Mouse (Mus musculus) hindbrain, embryonic 11.5 days (tissue): ENCODE data around the gene Slc26a10. TPM values are rescaled to one million over a fixed set of nuclear protein-coding genes. Genes with fewer than 3 reads are reported as not detected.

Experiments used
- ATAC-seq: fragments of 200-750 bp; cut with Nextera tagmentation; 2 replicates; pipeline ENCODE4 v1.8.0; 2017; ENCODE audit warnings: mild to moderate bottlenecking, moderate TSS enrichment, moderate library complexity; ENCODE audit not compliant: low FRiP score
- DNase-seq: peaks from one replicate; pipeline ENCODE4 v3.0.0-alpha.2; 2015; ENCODE audit warnings: low spot score
- H3K27ac ChIP-seq: fragments of 300-500 bp; sonication (generic); 2 replicates; pipeline ENCODE4 v1.5.1; 2014; ENCODE audit warnings: mild to moderate bottlenecking, low read depth, low read length
- H3K27me3 ChIP-seq: fragments of 300-500 bp; sonication (generic); 2 replicates; pipeline ENCODE4 v1.6.1; 2014; ENCODE audit warnings: mild to moderate bottlenecking, low read length, moderate library complexity, mixed read lengths; ENCODE audit not compliant: control insufficient read depth, insufficient read depth
- H3K36me3 ChIP-seq: fragments of 300-500 bp; sonication (generic); 2 replicates; pipeline ENCODE4 v1.6.1; 2014; ENCODE audit warnings: mild to moderate bottlenecking, low read length, moderate library complexity, mixed read lengths; ENCODE audit not compliant: control insufficient read depth, insufficient read depth
- H3K4me1 ChIP-seq: fragments of 300-500 bp; sonication (generic); replicated peaks from 2 replicates; pipeline ENCODE4 v1.6.1; 2014; ENCODE audit warnings: low read length, mixed read lengths; ENCODE audit not compliant: control insufficient read depth, insufficient read depth
- H3K4me2 ChIP-seq: fragments of 300-500 bp; sonication (generic); replicated peaks from 2 replicates; pipeline ENCODE4 v1.6.1; 2014; ENCODE audit warnings: mild to moderate bottlenecking, low read depth, low read length
- H3K4me3 ChIP-seq: fragments of 300-500 bp; sonication (generic); 2 replicates; pipeline ENCODE4 v1.5.1; 2014; ENCODE audit warnings: low read depth, low read length
- H3K9ac ChIP-seq: fragments of 300-500 bp; sonication (generic); 2 replicates; pipeline ENCODE4 v1.6.1; 2014; ENCODE audit warnings: low read depth, low read length
- H3K9me3 ChIP-seq: fragments of 300-500 bp; sonication (generic); 2 replicates; pipeline ENCODE4 v1.6.1; 2016; ENCODE audit warnings: low read length; ENCODE audit not compliant: control insufficient read depth
- WGBS: fragments of 180-500 bp; shearing (Covaris S2); extraction: QIAGEN DNeasy Blood & Tissue Kit; methylation state at CpG from one replicate; pipeline ENCODE4 v1.1.7; 2014; 5-methylcytosine and 5-hydroxymethylcytosine counted together
- polyA plus RNA-seq: library from polyadenylated mRNA; unstranded; fragments of >200 nt; fragmentation: Nextera tagmentation; extraction: Ambion mirVana; gene quantifications from 2 replicates; pipeline ENCODE4 v1.2.1, GENCODE M21; 2014

Gene Slc26a10
- polyA plus RNA-seq, 1 experiment from 2014 or later = 0.73 TPM

GRCm38 (mm10) chr10:127173148-127174065 is 7.0 kb downstream of the Slc26a10 start:
- ATAC-seq = no peak
- H3K4me3 ChIP-seq = no peak overlapping the region
- H3K4me2 ChIP-seq = no peak overlapping the region
- DNase-seq = no peak
- H3K9me3 ChIP-seq = no peaks in the 10 kb centered on the region
- H3K4me1 ChIP-seq = peaks cover 13% of the 10 kb centered on the region; the same call in 1 of the 2 replicates
- WGBS = 85% methylated on average over 16 of the region's 16 CpGs
- no peak overlapping the region for H3K27ac ChIP-seq
- H3K27me3 ChIP-seq = peaks cover 49% of the 10 kb centered on the region
- H3K9ac ChIP-seq = no peak overlapping the region
- no peaks in the 10 kb centered on the region for H3K36me3 ChIP-seq

DNA sequence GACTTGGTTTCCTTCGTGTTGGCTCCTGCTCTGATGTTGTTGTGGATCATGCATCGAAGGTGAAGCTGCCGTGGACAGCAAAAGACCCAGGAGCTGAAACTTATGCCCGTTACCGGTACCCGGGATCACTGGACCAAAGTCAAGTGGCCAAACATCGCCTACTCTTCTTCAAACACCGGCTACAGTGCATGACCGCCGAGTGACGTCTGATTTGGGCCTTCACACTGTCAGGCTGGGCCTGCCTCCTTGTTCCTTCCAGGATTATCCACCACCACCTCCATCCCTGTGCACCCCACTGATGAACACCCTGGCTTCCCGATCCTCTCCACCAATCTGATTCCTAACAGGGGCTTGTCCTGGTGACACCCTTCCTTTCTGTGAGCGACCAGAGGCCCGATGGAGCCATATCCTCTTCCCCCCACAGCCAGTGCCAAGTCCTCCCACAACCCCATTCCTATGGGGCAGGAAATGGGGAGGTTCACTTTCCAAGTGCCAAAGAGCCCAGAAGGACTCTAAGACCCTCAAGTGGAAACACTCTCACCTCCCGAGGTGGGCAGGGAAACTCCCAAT is 8.7 kb downstream of the Slc26a10 start:
- peaks cover 54% of the 10 kb centered on the region for H3K27me3 ChIP-seq
- 90% methylated on average over 15 of the region's 15 CpGs for WGBS
- no peak for DNase-seq
- no peak for ATAC-seq
- H3K9ac ChIP-seq = no peak overlapping the region
- peaks cover 6% of the 10 kb centered on the region; the same call in 1 of the 2 replicates for H3K4me1 ChIP-seq
- H3K4me3 ChIP-seq = no peak overlapping the region
- no peaks in the 10 kb centered on the region for H3K9me3 ChIP-seq
- no peak overlapping the region for H3K27ac ChIP-seq
- H3K36me3 ChIP-seq = no peaks in the 10 kb centered on the region
- no peak overlapping the region for H3K4me2 ChIP-seq

DNA sequence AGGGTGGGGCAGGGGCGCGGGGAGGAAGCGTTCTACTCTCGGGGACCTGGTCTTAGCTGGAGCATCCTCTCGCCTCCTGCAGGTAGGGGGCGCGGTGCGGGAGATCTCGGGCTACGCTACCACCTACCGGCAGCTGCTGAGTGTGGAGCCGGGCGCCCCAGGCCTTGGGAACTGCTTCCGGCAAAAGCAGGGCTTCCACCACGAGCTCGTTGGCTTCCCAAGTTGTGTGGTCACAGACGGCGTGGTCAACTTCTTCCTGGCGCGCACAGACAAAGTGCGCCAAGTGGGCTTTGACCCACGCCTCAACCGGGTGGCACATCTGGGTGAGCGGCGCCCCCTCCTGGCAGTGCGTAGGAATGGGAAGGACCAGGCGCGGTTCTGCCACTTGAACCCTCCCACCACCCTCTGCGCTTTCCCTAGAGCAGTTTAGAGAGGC is 9.6 kb downstream of the Slc26a10 start:
- DNase-seq (peak; percentile 84), ATAC-seq (peak; percentile 53)
- H3K4me3 ChIP-seq = peak overlapping the region; percentile 22
- no peak overlapping the region for H3K9ac ChIP-seq
- H3K4me1 ChIP-seq = peaks cover 6% of the 10 kb centered on the region; the same call in 1 of the 2 replicates
- H3K27ac ChIP-seq = no peak overlapping the region
- H3K36me3 ChIP-seq = no peaks in the 10 kb centered on the region
- H3K27me3 ChIP-seq = peaks cover 55% of the 10 kb centered on the region
- H3K4me2 ChIP-seq = peak overlapping the region; percentile 32
- H3K9me3 ChIP-seq = no peaks in the 10 kb centered on the region
- WGBS = under 1% methylated on average over 29 of the region's 29 CpGs

DNA sequence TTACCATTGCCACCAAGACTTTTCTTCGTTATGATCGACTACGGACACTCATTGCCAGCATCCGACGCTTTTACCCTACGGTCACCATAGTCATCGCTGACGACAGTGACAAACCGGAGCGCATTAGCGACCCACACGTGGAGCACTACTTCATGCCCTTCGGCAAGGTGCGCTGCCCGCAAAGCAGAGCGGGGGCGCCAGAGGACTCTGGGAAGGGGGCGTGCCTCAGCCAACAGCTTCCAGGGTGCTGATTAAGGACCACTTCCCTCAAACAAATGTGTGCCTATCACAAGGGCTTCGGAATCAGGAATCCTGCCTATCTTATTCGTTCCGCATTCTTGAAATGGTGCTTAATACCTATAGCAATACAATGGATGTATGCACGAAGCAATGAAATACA is 10.4 kb downstream of the Slc26a10 start:
- Histone ChIP-seq H3K4me3 (peak overlapping the region; percentile 22; the same call in 1 of the 2 replicates), H3K9me3 (no peaks in the 10 kb centered on the region), H3K4me1 (peaks cover 6% of the 10 kb centered on the region), H3K36me3 (no peaks in the 10 kb centered on the region), H3K27ac (no peak overlapping the region), H3K9ac (no peak overlapping the region), H3K4me2 (peak overlapping the region; percentile 32), H3K27me3 (peaks cover 62% of the 10 kb centered on the region)
- 2% methylated on average over 22 of the region's 22 CpGs for WGBS
- DNase-seq (peak; percentile 62), ATAC-seq (no peak)

GRCm38 (mm10) chr10:127167614-127168192 is 12.7 kb downstream of the Slc26a10 start:
- ATAC-seq = no peak
- WGBS = 43% methylated on average over 10 of the region's 10 CpGs
- DNase-seq = no peak
- peaks cover 6% of the 10 kb centered on the region for H3K4me1 ChIP-seq
- H3K36me3 ChIP-seq = no peaks in the 10 kb centered on the region
- H3K4me3 ChIP-seq = no peak overlapping the region
- H3K27me3 ChIP-seq = peaks cover 62% of the 10 kb centered on the region
- no peak overlapping the region for H3K4me2 ChIP-seq
- no peaks in the 10 kb centered on the region for H3K9me3 ChIP-seq
- no peak overlapping the region for H3K9ac ChIP-seq
- no peak overlapping the region for H3K27ac ChIP-seq

DNA sequence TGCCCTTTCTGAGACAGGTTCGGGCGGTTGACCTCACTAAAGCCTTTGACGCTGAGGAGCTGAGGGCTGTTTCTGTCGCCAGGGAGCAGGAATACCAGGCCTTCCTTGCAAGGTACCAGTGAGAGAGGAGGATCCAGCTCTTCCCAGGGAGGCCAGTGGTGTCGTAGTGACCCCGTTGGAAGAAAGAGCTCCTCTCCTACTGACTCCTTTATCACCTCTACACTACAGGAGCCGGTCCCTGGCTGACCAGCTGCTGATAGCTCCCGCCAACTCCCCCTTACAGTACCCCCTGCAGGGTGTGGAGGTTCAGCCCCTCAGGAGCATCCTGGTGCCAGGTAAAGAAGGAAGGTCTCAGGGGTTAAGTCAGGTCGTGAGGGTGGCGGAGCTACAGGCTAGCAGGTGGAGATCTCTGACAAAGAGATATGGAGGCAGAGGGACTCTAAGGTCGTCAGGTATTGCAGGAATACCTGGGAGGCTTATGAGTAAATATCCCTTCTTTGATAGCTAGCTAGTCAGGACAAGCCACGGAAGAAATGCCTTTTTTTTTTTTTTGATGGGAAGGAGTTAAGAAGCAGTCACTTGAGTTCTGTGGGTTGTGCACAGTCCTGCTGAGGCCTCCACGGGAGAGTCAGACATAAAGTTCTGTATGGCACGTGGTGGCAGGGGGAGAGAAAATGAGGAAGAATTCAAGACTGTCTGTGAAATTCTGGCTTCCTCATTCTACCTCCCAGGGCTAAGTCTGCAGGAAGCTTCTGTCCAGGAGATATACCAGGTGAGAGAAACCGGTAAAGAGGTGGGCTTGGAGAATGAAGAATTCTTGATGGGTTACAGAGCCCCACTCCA is 13.5 kb downstream of the Slc26a10 start:
- ATAC-seq = no peak
- 21% methylated on average over 15 of the region's 15 CpGs for WGBS
- H3K4me3 ChIP-seq = peak overlapping the region; percentile 59
- peaks cover 61% of the 10 kb centered on the region for H3K27me3 ChIP-seq
- no peak overlapping the region for H3K27ac ChIP-seq
- peaks cover 6% of the 10 kb centered on the region for H3K4me1 ChIP-seq
- peak overlapping the region; percentile 99 for H3K4me2 ChIP-seq
- peak overlapping the region; percentile 80 for H3K9ac ChIP-seq
- H3K9me3 ChIP-seq = no peaks in the 10 kb centered on the region
- H3K36me3 ChIP-seq = no peaks in the 10 kb centered on the region
- no peak for DNase-seq

DNA sequence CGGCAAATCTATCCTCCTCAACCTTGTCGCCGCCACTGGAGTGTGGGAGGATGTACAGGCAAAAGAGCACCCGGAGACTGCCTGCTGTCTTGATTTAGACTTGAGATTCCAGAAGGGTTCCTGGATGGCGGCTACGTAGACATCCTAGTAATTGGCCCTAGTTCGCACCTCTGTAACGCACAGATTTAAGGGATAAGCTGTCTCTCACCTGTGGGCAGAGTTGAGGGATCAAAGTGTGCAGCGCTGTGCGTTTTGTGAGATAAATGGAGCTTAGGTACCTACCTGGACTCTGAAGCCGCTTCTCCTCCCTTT is 14.1 kb downstream of the Slc26a10 start:
- DNase-seq (no peak), ATAC-seq (no peak)
- Histone ChIP-seq H3K27ac (peak overlapping the region; percentile 3; the same call in 1 of the 2 replicates), H3K4me3 (peak overlapping the region; percentile 59), H3K9ac (peak overlapping the region; percentile 80), H3K4me2 (peak overlapping the region; percentile 99), H3K27me3 (peaks cover 58% of the 10 kb centered on the region), H3K9me3 (no peaks in the 10 kb centered on the region), H3K4me1 (peaks cover 6% of the 10 kb centered on the region), H3K36me3 (no peaks in the 10 kb centered on the region)
- 2% methylated on average over 11 of the region's 11 CpGs for WGBS

GRCm38 (mm10) chr10:127165654-127166403 is 14.6 kb downstream of the Slc26a10 start:
- Histone ChIP-seq H3K9ac (peak overlapping the region; percentile 80), H3K27me3 (peaks cover 53% of the 10 kb centered on the region), H3K36me3 (no peaks in the 10 kb centered on the region), H3K4me1 (peaks cover 6% of the 10 kb centered on the region), H3K27ac (peak overlapping the region; percentile 53), H3K4me2 (peak overlapping the region; percentile 99), H3K4me3 (peak overlapping the region; percentile 59), H3K9me3 (no peaks in the 10 kb centered on the region)
- ATAC-seq (peak; percentile 65), DNase-seq (peak; percentile 69)
- WGBS = under 1% methylated on average over 56 of the region's 56 CpGs
